Mouse (Mus musculus) heart, postnatal 0 days (tissue): ENCODE data around the gene Lrig2. TPM values are rescaled to one million over a fixed set of nuclear protein-coding genes. Genes with fewer than 3 reads are reported as not detected.

Experiments
- ATAC-seq: fragments of 200-750 bp; cut with Nextera tagmentation; 2 replicates; pipeline ENCODE4 v1.8.0; 2017; ENCODE audit warnings: low read depth, moderate number of reproducible peaks, moderate library complexity; ENCODE audit not compliant: insufficient read depth
- DNase-seq: peaks from one replicate; pipeline ENCODE4 v3.0.0-alpha.2; 2016; ENCODE audit warnings: low spot score
- H3K27ac ChIP-seq: fragments of 300-500 bp; sonication (generic); 2 replicates; pipeline ENCODE4 v1.5.1; 2014; ENCODE audit warnings: low read depth, mild to moderate bottlenecking
- H3K27me3 ChIP-seq: fragments of 300-500 bp; sonication (generic); 2 replicates; pipeline ENCODE4 v1.6.1; 2014; ENCODE audit warnings: low read length, mixed read lengths; ENCODE audit not compliant: control insufficient read depth, insufficient read depth
- H3K36me3 ChIP-seq: fragments of 300-500 bp; sonication (generic); replicated peaks from 2 replicates; pipeline ENCODE4 v1.6.1; 2014; ENCODE audit warnings: low read length, mixed read lengths; ENCODE audit not compliant: control insufficient read depth, insufficient read depth
- H3K4me1 ChIP-seq: fragments of 300-500 bp; sonication (generic); 2 replicates; pipeline ENCODE4 v1.6.1; 2014; ENCODE audit warnings: antibody characterized with exemption; ENCODE audit not compliant: control insufficient read depth, insufficient read depth
- H3K4me2 ChIP-seq: fragments of 300-500 bp; sonication (generic); 2 replicates; pipeline ENCODE4 v1.6.1; 2014; ENCODE audit warnings: low read depth, mild to moderate bottlenecking, low read length, moderate library complexity
- H3K4me3 ChIP-seq: fragments of 300-500 bp; sonication (generic); 2 replicates; pipeline ENCODE4 v1.5.1; 2014; ENCODE audit warnings: low read depth, low read length
- H3K9ac ChIP-seq: fragments of 300-500 bp; sonication (generic); replicated peaks from 2 replicates; pipeline ENCODE4 v1.6.1; 2014; ENCODE audit warnings: low read depth, low read length, mixed read lengths
- H3K9me3 ChIP-seq: fragments of 300-500 bp; sonication (generic); replicated peaks from 2 replicates; pipeline ENCODE4 v1.6.1; 2016; ENCODE audit warnings: low read length; ENCODE audit not compliant: control insufficient read depth
- CTCF ChIP-seq: IDR thresholded peaks from 2 replicates; pipeline ENCODE4 v1.5.1; 2016; ENCODE audit warnings: antibody characterized with exemption, control low read depth, low read depth
- EP300 ChIP-seq: IDR thresholded peaks from 2 replicates; pipeline ENCODE4 v1.6.1; 2016; ENCODE audit warnings: antibody characterized with exemption, low read depth
- WGBS: fragments of 180-500 bp; shearing (Covaris S2); extraction: QIAGEN DNeasy Blood & Tissue Kit; methylation state at CpG from one replicate; pipeline ENCODE4 v1.1.7; 2014; 5-methylcytosine and 5-hydroxymethylcytosine counted together
- polyA plus RNA-seq: library from polyadenylated mRNA; unstranded; fragments of >200 nt; fragmentation: Nextera tagmentation; extraction: Ambion mirVana; gene quantifications from 2 replicates; pipeline ENCODE4 v1.2.1, GENCODE M21; 2015
- total RNA-seq: library from RNA; depleted of rRNA; stranded (reverse); fragments of >200 nt; gene quantifications from 2 replicates; pipeline ENCODE4 v1.2.3, GENCODE M21; 2014; ENCODE audit warnings: low replicate concordance

The Lrig2 gene
- total and polyA plus RNA-seq, 2 experiments from 2014 or later = 7.2 to 18.7 TPM

GRCm38 (mm10) chr3:104500881-104501280, 10.8 kb downstream of the Lrig2 start:
- no peaks in the 10 kb centered on the region for H3K9me3 ChIP-seq
- H3K9ac ChIP-seq = no peak overlapping the region
- H3K27ac ChIP-seq = no peak overlapping the region
- no peak for ATAC-seq
- H3K36me3 ChIP-seq = peaks cover 11% of the 10 kb centered on the region
- DNase-seq = no peak
- H3K4me1 ChIP-seq = no peaks in the 10 kb centered on the region
- H3K27me3 ChIP-seq = no peaks in the 10 kb centered on the region
- H3K4me2 ChIP-seq = no peak overlapping the region
- TF ChIP-seq CTCF (no peak), EP300 (no peak)
- no peak overlapping the region for H3K4me3 ChIP-seq
- 84% methylated on average over 2 of the region's 2 CpGs for whole genome bisulfite sequencing

- Histone ChIP-seq H3K27ac (no peak overlapping the region), H3K36me3 (peaks cover 44% of the 10 kb centered on the region)
- no peak for ATAC-seq
Observed at GRCm38 (mm10) chr3:104496176-104496575, 15.5 kb downstream of the Lrig2 start.

GRCm38 (mm10) chr3:104480946-104481719, 30.6 kb downstream of the Lrig2 start:
- H3K27ac ChIP-seq = no peak overlapping the region
- no peaks in the 10 kb centered on the region for H3K4me1 ChIP-seq
- WGBS = 62% methylated on average over 1 of the region's 1 CpGs
- peaks cover 54% of the 10 kb centered on the region for H3K36me3 ChIP-seq
- DNase-seq = no peak
- no peak overlapping the region for H3K4me3 ChIP-seq
- no peaks in the 10 kb centered on the region for H3K27me3 ChIP-seq
- no peak for ATAC-seq
- TF ChIP-seq CTCF = no peak
- no peak for TF ChIP-seq EP300
- H3K4me2 ChIP-seq = no peak overlapping the region
- H3K9me3 ChIP-seq = no peaks in the 10 kb centered on the region
- H3K9ac ChIP-seq = no peak overlapping the region

More at GRCm38 (mm10) chr3:104496176-104496575, 15.5 kb downstream of the Lrig2 start:
- Histone ChIP-seq H3K4me1 (no peaks in the 10 kb centered on the region), H3K27me3 (no peaks in the 10 kb centered on the region), H3K4me2 (no peak overlapping the region), H3K9me3 (no peaks in the 10 kb centered on the region), H3K4me3 (no peak overlapping the region), H3K9ac (no peak overlapping the region)
- WGBS = 89% methylated on average over 4 of the region's 4 CpGs
- no peak for DNase-seq
- no peak for TF ChIP-seq CTCF
- TF ChIP-seq EP300 = no peak

- H3K4me2 ChIP-seq = no peak overlapping the region
- WGBS = 90% methylated on average over 1 of the region's 1 CpGs
- ATAC-seq (no peak), DNase-seq (no peak)
- H3K36me3 ChIP-seq = peaks cover 64% of the 10 kb centered on the region
- TF ChIP-seq EP300 (no peak), CTCF (no peak)
- no peak overlapping the region for H3K9ac ChIP-seq
- no peak overlapping the region for H3K27ac ChIP-seq
- H3K27me3 ChIP-seq = no peaks in the 10 kb centered on the region
- H3K4me3 ChIP-seq = no peak overlapping the region
- no peaks in the 10 kb centered on the region for H3K4me1 ChIP-seq
- no peaks in the 10 kb centered on the region for H3K9me3 ChIP-seq
Observed at GRCm38 (mm10) chr3:104478056-104478455, 33.7 kb downstream of the Lrig2 start.

- no peak for ATAC-seq
- H3K36me3 ChIP-seq = peaks cover 41% of the 10 kb centered on the region
- no peak overlapping the region for H3K9ac ChIP-seq
- TF ChIP-seq EP300 = no peak
- no peak for TF ChIP-seq CTCF
- no peaks in the 10 kb centered on the region for H3K4me1 ChIP-seq
- DNase-seq = no peak
- H3K4me2 ChIP-seq = no peak overlapping the region
- H3K4me3 ChIP-seq = no peak overlapping the region
- no peaks in the 10 kb centered on the region for H3K27me3 ChIP-seq
- H3K9me3 ChIP-seq = no peaks in the 10 kb centered on the region
- no peak overlapping the region for H3K27ac ChIP-seq
- WGBS = 83% methylated on average over 3 of the region's 3 CpGs
Observed at GRCm38 (mm10) chr3:104469421-104469820, 42.3 kb downstream of the Lrig2 start.

DNA sequence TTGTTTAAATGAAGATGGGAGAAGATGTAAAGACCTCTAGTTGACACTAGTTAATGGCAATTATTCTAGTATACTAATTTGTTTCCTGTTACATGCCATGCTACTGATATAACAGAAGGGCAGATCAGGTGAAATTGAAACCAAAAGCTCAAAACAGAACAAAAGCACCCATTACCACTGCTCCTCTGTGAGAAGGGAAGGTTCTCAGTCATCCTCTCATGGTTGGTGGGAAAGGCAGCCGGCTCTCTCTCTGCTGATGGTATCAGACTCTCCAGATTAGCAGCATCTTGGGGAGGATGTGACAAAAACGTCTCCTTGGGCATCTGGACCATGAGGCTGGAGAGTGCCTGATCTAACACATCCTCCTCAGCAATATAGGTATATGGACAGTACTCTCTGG, 50.5 kb downstream of the Lrig2 start:
- H3K9ac ChIP-seq = no peak overlapping the region
- WGBS = 52% methylated on average over 2 of the region's 2 CpGs
- no peaks in the 10 kb centered on the region for H3K9me3 ChIP-seq
- no peak overlapping the region for H3K4me2 ChIP-seq
- no peak overlapping the region for H3K27ac ChIP-seq
- H3K4me1 ChIP-seq = no peaks in the 10 kb centered on the region
- H3K27me3 ChIP-seq = no peaks in the 10 kb centered on the region
- no peak for TF ChIP-seq EP300
- TF ChIP-seq CTCF = no peak
- DNase-seq (no peak), ATAC-seq (no peak)
- H3K36me3 ChIP-seq = peaks cover 96% of the 10 kb centered on the region
- no peak overlapping the region for H3K4me3 ChIP-seq
